Mouse (Mus musculus) spleen, embryonic (tissue): ENCODE results near the gene Sema3f.

Experiments
- CTCF ChIA-PET: fragments of 350-600 bp; sonication (Branson Sonifier 250); formaldehyde crosslinking; loops from one replicate; lab custom pipeline; 2022; lab: Charles Lee

Gene Sema3f

DNA sequence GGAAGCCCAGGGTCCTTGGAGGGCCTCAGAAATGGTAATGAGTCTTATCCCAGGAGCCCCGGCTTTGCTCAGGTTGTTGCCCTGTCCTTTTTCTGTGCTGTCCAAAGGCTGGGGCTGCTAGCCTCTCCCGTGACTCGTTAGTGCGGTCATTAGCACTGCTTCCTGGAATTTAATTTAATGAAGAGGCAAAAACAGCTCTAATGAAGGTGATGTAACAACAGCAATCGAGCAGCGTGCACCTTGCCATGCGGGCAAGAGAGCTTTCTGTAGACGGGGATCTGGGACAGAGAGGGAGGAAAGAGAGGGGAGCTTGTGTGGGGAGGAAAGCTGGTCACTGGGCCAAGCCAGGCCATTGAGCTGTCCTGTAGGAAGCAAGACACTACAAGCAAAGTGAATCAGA is 68.6 kb downstream of the Sema3f start:
- CTCF ChIA-PET = no interaction called here

DNA sequence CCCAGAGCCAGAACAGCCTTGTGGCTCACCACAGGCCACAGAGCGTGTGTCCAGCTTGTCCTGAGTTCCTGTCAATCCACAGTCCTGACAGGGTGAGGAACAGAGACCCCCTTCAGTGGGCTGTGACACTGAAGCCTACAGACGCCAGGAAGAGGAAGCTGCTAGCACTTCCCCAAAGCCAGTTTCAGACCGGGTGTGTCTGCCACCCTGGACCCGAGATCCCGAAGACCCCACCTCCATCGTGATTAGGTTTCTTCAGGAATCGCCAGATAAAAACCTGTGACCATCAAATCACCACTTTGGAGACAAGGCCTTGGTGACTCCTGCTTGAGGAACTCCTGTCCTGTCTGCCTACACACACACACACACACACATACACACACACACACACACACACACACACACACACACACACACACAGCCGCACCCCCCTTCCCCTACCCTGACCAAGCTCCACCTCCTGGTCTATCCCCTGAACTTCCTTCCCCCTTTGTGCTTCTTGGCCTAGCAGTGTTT is 70.0 kb downstream of the Sema3f start:
- CTCF ChIA-PET = interaction anchor here (1.5 kb wide), 1 partner anchor 14 kb away, joined by 5 read pairs; no protein-coding TSS in a partner anchor

DNA sequence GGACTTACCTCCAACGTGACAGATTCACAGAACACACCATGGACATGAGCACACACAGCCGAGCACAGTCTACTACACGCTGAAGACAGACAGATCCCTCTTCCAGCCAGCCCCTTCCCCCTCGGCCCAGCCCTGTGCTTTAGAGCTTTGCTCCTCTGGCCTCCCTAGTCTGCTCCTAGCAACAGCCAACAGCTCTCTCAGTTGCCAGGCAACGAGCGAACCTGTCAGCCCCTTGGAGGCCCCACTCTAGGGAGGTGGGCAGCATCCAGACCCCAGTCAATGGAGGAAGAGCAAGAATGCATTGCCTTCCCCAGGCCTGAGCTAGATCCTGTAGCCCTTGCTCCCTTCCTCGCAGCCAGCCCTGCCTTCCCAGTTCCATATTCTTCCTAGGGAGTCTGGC is 73.2 kb downstream of the Sema3f start:
- CTCF ChIA-PET = no interaction called here

DNA sequence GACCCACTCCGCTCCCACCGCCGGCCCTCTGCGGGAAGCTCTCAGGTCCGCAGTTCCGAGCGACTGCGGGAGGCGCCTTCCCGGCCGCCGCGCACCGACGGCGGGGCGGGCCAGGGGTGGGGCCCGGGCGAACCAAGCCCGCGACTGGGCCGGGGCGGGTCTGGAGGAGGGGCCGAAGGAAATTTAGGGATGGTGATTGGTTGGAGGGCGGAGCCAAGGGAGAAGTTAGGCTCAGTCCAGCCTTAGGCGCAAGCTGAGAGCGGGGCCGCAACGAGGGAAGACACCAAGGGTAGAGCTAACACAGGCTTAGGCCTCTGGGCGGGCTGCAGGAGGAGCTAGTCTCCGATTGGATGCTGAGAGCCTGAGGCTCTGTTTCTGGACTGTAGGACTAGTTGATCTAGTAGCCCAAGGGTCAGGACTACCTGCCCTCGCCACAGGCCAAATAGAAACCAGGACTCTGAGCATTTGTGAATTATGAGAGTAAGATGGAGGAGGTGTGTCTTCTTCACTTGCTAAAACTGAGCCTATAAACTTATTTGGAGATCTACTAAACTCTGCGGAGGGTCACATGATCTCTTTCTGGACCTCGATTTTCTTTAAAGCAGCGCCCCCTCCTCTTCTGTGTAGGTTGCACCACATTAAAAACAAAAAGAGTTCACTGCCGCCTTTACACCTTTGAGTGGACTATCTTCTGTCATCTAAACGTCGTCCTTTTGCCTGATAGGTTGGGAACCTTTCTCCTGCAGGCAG is 74.8 kb downstream of the Sema3f start, which contains the start of gene Gnai2:
Gene Gnai2 (minus strand): TSS at position 89 of the 750 bp plus-strand sequence.
- CTCF ChIA-PET = interaction anchor here (1.1 kb wide), 1 partner anchor 48 kb away, joined by 3 read pairs; the partner anchor contains the start of gene Ifrd2

DNA sequence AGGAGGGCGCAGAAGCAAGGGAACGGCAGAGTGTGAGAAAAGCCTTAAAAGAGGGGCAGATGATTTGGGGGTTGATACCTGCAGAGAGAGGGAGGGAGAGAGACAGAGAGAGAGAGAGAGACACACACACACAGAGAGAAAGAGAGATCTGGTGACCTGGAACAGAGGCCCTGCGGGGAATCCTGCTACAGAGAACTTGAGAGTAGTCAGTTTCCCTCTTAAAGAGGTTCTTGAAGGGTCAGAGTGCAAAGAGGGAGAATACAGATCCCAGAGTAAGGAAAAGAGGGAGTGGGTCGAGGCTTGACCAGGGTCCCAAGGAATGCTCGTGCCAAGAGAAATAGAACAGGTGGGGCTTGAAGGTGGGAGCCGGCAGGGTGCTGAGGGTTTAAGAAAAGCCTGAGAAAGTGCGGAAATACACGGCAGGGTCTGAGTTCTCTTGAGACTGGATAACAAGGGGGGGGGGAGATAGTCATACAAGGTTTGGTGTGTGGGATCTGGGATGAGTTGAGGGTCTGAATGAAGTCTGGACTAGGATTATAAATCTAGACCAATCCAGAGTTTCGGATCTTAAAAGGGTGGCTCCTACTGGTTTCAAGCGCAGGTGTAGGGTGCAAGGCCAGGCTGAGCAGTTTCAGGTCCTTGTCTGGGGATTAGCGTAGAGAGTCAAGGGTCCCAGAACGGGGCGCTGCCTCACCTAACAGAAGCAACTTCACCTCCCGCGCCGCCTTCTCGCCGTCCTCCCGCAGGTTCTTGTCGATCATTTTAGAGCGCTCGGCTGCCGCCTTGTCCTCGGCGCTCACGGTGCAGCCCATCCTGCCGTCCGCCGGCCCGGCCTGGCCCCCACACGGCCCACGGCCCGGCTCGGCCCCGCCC is 75.6 kb downstream of the Sema3f start:
- CTCF ChIA-PET = no interaction called here

DNA sequence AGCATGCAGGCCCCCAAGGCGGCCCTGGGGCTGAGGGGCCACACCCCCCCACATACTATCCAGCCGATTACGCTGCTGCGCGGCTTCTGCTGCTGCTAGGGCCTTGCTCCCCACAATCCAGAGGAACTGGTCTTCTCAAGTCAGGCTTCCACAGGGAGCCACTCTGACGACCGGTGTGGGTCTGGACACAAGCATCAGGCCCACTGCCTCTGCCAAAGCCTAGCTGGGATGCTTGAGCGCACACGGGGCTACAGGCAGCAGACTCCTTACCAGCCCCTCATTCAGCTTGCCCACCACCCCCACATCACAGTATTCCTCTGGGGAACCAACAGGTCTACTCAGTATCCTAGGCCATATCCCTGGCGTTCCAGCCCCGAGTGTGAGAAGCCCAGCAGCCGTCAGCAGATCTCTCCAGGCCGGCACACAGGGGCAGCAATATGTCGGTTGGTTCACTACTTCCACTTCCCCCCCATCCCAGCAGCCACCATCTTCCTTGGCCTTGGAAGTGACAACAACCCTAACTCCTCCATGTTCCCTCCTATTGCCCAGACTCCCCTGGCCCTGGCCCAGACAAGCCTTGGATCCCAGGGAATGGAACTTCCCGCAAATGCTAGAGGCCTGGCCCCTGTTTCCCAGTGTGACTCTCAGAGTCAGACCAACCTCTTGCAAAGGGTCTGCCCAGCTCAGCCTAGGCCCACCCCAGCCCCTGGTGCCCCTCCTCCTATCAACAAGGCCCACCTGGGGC is 76.4 kb downstream of the Sema3f start:
- CTCF ChIA-PET = no interaction called here

DNA sequence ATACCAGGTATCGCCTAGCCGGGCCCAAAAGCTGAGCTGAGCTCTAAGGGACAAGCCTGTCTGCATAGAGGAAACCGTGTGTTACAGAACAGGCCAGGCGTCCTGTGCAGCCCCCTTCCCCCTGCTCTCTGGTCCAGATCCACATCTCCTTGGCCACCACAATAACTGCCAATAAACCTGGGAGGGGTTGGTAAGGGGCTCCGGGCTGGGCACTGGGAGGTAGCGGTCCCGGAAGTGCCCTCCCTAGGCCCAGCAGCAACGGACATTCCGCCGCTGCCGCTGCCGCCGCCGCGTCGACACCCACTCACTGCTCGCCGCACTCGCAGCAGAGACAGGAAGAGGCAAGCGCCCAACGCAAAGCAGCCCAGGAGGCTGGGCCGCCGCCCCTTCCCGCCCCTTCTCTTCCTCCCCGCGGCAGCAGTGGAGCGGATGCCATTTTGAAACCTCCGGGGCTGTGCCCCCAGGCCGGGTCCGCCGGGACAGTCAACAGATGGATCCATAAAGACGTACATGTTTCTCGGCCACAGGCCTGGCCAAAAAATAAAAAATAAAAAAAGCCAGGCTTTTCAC is 77.1 kb downstream of the Sema3f start:
- CTCF ChIA-PET = interaction anchor here (0.8 kb wide), 2 partner anchors 14 to 31 kb away, joined by 3 read pairs; no protein-coding TSS in a partner anchor

DNA sequence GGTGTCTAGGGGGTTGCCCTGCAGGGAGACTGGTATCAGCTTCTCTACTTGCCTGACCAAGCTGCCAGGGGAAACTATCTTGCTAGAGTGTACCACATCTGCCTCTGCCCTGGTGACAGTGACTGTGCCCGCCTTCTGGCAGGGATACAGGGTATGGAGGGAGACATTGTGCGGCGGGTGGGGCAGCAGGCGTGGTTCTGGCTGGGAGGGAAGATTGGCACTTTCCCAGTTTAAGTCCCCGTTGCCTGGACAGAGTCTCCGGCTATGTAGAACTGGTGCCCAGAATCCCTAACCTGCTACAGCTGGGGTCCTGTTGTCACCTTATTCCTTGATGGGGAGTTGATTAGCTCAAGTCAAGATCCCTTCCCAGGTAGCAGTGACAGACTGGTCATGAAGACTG is 77.8 kb downstream of the Sema3f start:
- CTCF ChIA-PET = interaction anchor here (0.8 kb wide), 2 partner anchors 13 to 30 kb away, joined by 3 read pairs; no protein-coding TSS in a partner anchor

DNA sequence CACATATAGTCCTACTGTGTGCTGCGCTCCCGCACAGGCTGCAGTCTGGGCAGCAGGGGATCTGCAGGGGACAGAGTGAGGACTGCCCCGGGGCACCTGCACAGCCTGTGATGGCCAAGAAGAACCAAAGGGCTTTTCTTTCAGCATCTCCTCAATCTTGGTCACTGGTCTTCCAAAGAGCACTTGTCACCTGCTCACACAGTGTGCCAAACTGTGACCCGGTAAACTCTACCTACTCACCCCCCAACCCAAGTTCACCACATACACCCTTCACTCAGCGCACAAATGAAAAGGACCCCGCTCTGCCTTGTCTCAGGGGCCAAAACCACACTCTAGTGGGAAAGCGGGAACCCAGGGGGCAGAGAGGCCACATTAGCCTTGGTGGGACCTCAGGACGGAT is 78.4 kb downstream of the Sema3f start:
- CTCF ChIA-PET = no interaction called here
